Mouse (Mus musculus) cerebellum, postnatal 36 days (tissue): ENCODE measurements around the gene Foxk1.

Experiments
- DNase-seq, 2 experiments: peaks; one replicate each; pipeline ENCODE4 v3.0.0; 2021 to 2022; ENCODE audit warnings: mixed read lengths in 2 of 2

Gene Foxk1

DNA sequence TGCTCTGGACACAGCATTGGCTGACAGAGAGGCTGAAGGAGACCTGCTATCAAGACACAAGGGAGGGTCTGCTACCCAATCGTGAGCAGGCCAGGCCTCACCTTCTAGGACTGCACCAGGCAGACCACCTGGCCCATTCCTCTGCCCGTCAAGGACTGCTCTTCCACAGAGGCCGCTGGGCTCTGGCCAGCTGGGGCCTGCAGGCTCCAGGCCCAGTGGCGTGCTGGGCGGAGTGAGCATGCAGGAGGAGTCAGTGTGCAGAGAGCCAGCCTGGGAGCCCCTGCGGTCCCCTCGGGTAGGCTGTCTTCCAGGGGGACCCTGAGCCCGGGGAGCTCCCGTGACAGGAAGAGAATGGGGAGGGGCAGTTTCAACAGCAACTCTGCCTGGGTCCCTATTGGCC is 85.4 kb downstream of the Foxk1 start:
- DNase-seq = no peak

DNA sequence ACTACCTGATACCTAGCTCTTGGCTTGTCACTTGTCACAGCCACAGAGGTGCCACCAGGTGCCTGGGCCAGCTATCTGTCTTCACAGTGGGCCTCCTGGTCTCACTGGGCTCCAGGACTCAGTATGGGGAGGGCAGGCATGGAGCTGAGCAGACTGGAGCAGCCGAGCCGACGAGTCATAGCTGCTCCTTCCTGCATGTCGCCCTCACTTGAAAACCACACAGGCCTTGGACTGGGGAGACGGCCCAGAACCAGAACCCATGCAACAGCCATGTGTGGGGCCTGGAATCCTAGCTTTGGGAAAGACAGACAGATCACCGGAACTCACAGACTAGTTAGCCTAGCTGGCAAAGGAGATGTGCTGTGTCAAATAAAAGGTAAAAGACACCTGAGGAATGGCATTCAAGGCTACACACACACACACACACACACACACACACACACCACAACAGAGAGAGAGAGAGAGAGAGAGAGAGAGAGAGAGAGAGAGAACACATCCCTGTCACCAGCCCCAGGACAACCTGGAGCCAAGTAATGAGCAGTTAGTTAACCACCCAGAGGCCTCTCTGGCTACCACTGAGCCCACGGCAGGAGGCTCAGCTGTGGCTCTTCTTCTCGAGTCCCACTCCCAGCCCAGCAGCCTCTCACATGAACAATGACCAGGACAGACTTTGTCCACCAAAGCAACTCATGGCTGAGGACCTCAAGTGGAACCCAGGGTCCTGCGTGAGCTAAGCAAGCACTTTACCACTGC is 88.8 kb downstream of the Foxk1 start:
- DNase-seq = no peak

DNA sequence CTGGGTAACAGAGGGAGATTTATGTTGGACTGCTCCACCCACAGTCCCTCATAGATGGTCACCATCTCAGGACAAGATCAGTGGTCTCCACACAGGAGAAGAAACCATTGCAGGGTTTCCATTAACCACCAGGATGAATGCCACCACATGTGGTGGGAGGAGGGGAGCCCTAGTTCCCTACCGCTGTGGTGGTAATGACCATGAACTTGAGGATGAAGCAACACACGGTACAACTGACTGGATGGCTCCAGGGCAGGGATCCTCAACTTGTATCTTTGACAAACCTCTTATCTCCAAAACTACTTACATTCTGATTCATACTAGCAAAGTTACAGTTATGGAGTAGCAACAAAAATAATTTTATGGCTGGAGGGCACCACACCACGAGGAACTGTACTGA is 92.0 kb downstream of the Foxk1 start:
- DNase-seq = no peak

DNA sequence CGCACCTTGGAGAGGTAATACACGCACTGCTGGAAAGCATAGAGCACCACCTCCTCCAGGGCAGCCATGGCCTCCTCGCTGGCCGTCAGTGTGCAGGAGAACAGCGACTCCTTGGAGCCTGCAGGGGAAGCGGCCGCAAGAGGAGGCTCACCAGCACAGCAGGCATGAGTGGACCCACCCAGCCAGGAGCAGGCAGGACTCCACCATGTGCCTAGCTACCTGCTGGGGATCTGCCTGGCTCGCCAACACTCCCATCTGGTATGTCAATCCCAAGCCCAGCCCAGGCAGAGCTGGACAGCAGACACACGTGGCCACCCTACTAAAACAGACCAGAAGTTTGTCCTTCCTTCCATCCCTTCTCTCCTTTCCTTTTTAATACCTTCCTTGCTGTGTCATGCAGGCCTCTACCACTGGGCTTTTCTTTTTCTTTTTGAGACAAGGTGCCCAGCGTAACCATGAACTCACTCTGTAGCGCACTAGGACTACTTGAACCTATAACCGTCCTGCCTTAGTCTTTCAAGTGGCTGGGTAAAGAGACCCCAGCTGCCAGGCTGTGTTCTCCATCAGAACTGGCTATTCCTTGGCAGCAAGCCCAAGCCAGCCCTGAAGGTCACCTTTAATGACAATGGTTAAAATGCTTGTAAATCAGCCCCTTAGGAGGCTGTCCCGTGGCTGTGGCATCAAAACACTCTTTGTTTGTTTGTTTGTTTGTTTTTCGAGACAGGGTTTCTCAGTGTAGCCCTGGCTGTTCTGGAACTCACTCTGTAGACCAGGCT is 94.2 kb downstream of the Foxk1 start:
- DNase-seq = peak; percentile 62 to 71

DNA sequence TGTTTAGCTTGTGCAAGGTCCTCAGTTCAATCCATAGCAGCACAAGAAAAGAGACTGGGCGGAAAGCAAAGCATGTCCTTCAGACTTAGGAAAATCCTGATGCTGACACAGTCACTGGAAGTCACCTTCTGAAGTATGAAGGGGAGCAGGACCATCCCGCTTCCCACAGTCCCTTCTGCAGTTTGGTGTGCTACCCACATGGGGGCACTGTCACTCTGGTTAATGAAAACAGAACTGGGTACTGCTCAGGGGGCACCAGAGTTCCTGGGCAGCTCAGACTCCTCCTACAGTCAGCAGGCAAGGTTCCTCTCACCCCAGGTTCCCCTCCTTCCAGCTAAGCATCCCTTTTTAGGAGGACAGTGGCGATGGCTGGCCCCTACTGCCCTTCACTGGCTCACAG is 97.7 kb downstream of the Foxk1 start:
- DNase-seq = peak; percentile 51 to 58

DNA sequence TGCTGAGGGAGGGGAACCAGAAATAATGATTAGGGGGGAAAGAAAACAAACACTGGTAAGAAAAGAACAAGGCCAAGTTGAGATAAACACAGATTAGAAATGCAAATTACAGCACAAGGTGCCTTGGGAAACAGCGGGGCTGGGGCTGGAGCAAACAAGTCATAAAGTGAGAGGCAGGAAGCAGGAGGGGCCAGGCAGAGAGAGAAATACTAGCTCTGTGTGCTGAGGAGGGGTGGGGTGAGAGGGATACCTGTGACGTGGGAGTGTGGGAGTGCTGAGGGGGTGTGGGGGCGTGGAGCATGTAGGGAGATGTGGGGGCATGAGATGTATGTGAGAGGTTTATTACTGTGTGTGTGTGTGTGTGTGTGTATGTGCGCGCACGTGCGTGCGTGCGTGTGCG is 99.6 kb downstream of the Foxk1 start:
- DNase-seq = no peak

DNA sequence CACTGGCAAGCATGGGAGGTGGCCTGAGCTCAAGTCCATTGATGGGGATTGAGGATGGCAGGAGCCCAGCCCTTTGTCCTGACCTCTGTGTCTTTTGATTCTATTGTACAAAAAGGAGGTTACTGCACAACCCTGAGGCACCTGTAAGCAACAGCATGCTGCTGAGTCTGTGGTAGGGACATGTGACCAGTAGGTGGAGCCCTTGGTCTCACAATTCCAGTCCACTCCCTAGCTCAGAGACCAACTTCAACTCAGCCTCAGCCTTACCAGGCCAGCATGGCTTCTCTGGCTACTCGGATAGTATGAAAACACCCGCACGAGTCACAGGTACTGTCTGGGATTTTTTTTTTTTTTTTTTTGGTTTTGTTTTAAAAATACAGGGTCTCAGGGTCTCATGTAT is 101.1 kb downstream of the Foxk1 start:
- DNase-seq = peak; percentile 88 to 93

DNA sequence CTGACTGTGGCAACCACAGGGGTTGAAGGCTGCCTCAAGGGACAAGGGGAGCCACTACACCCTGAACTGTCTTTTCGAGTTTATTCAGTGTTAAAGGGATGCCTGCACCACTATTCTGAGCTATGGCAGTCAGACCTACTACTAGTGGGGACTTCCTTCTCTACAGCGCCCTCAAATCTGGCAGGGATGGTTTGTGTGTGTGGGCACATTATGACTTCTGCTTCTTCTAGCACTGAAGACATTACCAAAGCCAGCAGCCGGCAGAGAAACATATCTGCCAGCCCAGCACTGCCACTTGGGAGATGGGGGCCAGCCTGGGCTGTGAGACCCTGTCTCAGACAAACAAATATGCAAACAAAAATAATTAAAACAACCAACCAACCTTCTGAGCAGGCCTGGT is 102.9 kb downstream of the Foxk1 start:
- DNase-seq = no peak

DNA sequence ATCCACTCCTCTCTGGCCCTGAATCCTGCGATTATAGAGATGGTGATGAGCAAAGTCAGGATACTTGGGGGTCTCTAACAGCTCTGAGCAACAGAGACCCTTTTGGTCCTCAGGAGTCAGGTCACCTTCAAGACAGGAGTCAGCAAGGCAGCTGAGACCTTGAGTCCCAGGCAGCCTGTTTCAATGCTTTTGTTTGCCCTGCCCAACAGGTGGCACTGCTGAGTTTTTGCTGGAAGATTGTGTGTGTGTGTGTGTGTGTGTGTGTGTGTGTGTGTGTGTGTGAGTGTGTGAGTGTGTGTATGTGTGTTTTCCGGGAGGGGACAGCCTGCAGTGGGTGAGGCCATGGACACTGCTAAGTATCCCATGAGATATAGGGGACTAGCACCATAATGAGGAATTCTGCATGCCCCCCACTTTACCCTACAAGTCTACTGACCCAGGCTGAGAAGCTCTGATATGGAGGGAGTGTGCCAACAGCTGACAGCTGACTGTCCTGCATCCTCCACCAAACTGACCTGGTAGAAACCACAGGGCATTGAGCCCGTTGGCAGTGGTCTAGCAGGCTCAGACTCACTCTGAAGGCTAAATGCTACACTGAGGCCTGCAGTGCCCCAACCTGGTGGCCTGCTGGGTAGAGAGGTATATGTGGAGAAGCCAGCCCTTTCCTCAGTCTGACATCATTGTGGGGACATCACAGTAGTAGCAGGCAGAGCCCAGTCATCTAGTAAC is 104.6 kb downstream of the Foxk1 start:
- DNase-seq = no peak

DNA sequence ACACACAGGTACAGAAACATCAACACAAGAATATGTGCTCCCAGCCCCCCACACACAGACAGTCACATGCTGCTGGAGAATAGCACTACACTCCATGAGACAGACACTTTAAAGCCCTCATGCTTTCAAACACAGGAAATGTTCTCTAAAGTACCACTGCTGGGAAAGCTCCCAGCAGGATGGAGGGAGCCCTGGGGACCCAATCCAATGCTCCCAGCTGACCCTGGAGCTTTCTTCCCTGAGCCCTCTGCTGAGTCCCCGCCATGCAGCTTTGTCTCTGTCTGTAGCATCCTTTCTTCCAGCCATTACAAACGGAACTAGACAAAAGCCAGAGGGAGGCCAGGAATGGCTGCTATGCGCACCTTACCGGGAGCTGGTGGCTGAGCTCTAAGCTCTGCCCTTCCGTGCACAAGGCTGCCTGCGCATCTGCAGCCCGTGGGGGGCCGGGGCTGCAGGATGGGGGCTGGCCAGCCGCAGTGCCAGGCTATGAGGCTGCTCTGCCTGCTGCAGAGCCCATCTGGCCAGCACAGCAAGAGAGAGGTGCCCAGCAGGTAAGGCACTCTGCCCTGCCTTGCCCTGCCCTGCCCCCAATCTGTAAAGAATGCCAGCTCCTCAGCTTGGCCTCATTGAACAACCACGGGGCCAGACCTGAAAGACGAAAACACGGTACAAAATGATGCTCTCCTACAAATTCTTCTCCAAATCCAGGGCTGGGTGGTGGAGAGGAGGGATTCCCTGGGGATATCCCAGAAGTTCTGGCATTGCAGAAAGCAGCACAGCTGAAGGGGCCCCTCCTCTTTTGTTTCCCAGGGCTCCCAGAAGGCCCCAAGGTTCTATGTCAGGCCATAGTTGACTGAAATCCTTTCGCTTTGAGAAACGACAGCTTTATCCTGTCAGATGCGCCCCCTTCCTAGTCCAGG is 108.1 kb downstream of the Foxk1 start:
- DNase-seq = peak; percentile 76 to 80

DNA sequence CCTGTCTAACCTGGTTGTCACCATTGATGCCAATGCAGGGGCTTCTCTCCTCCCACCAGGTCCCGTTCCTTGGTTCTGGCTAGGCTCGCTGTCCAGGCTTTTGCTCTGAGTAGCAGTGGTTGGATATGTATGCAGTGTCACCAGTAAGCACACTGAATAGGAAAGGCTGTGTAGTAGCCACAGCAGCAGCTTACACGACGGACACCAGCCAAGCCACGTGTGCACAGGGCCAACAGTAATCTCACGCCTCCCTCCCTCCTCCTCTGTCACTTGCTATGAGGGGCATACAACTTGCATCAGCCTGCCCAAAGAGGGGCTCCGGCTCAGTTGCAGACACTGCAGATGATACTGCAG is 108.7 kb downstream of the Foxk1 start:
- no peak for DNase-seq
